Mouse (Mus musculus) hindbrain, embryonic 14.5 days (tissue): ENCODE data around the gene Snx30. TPM values are rescaled to one million over a fixed set of nuclear protein-coding genes. Genes with fewer than 3 reads are reported as not detected.
A peak's percentile ranks its signal among the peaks of the same experiment; 100 is the strongest.

Experiments used
- ATAC-seq: fragments of 200-750 bp; cut with Nextera tagmentation; 2 replicates; pipeline ENCODE4 v1.8.0; 2017; ENCODE audit warnings: moderate number of reproducible peaks, mild to moderate bottlenecking, moderate TSS enrichment, moderate library complexity; ENCODE audit not compliant: low FRiP score
- DNase-seq: peaks from one replicate; pipeline ENCODE4 v3.0.0-alpha.2; 2015; ENCODE audit warnings: low spot score
- H3K27ac ChIP-seq: fragments of 300-500 bp; sonication (generic); 2 replicates; pipeline ENCODE4 v1.5.1; 2014; ENCODE audit warnings: mild to moderate bottlenecking, moderate library complexity
- H3K27me3 ChIP-seq: fragments of 300-500 bp; sonication (generic); 2 replicates; pipeline ENCODE4 v1.6.1; 2014; ENCODE audit warnings: mild to moderate bottlenecking, low read length, mixed read lengths; ENCODE audit not compliant: control insufficient read depth, insufficient read depth
- H3K36me3 ChIP-seq: fragments of 300-500 bp; sonication (generic); replicated peaks from 2 replicates; pipeline ENCODE4 v1.6.1; 2014; ENCODE audit not compliant: control insufficient read depth, insufficient read depth
- H3K4me1 ChIP-seq: fragments of 300-500 bp; sonication (generic); replicated peaks from 2 replicates; pipeline ENCODE4 v1.6.1; 2014; ENCODE audit warnings: antibody characterized with exemption, low read length, mixed read lengths; ENCODE audit not compliant: control insufficient read depth, insufficient read depth
- H3K4me2 ChIP-seq: fragments of 300-500 bp; sonication (generic); replicated peaks from 2 replicates; pipeline ENCODE4 v1.6.1; 2014; ENCODE audit warnings: mild to moderate bottlenecking, moderate library complexity
- H3K4me3 ChIP-seq: fragments of 300-500 bp; sonication (generic); replicated peaks from 2 replicates; pipeline ENCODE4 v1.5.1; 2014; ENCODE audit warnings: mild to moderate bottlenecking, low read length
- H3K9ac ChIP-seq: fragments of 300-500 bp; sonication (generic); 2 replicates; pipeline ENCODE4 v1.6.1; 2014
- H3K9me3 ChIP-seq: fragments of 300-500 bp; sonication (generic); 2 replicates; pipeline ENCODE4 v1.6.1; 2016; ENCODE audit warnings: low read length; ENCODE audit not compliant: control insufficient read depth
- WGBS: fragments of 180-500 bp; shearing (Covaris S2); extraction: QIAGEN DNeasy Blood & Tissue Kit; methylation state at CpG from one replicate; pipeline ENCODE4 v1.1.7; 2014; 5-methylcytosine and 5-hydroxymethylcytosine counted together
- polyA plus RNA-seq: library from polyadenylated mRNA; unstranded; fragments of >200 nt; fragmentation: Nextera tagmentation; extraction: Ambion mirVana; gene quantifications from 2 replicates; pipeline ENCODE4 v1.2.1, GENCODE M21; 2014

Snx30 gene
- polyA plus RNA-seq, 1 experiment from 2014 or later: 21.9 TPM

GRCm38 (mm10) chr4:59898521-59898919 is 92.9 kb downstream of the Snx30 start:
- Histone ChIP-seq H3K4me3 (no peak overlapping the region), H3K9ac (no peak overlapping the region), H3K36me3 (peaks cover 47% of the 10 kb centered on the region), H3K9me3 (no peaks in the 10 kb centered on the region), H3K27ac (no peak overlapping the region), H3K4me2 (no peak overlapping the region), H3K4me1 (no peaks in the 10 kb centered on the region), H3K27me3 (no peaks in the 10 kb centered on the region)
- ATAC-seq (no peak), DNase-seq (no peak)
- 92% methylated on average over 9 of the region's 9 CpGs for WGBS

DNA sequence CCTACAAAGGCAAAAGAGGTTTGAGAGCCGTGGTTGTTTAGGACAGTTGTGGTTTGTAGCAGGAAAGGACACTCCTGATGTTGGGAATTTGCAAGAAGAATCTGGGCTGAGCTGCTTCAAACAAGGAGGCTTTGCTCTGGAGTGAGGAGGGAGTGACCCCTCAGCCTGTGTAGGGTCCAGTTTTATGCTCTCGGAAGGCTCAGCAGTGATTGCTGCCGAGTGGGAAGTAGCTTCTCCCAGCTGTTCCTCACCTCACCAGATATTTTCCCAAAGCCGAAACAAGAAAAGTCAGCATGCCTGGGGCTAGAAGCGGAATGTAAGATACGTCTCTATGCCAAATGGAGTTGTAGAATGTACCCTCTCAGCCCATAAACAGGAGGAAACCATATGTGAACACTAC is 96.2 kb downstream of the Snx30 start:
- ATAC-seq (no peak), DNase-seq (no peak)
- Histone ChIP-seq H3K27ac (no peak overlapping the region), H3K9me3 (no peaks in the 10 kb centered on the region), H3K27me3 (no peaks in the 10 kb centered on the region), H3K4me3 (no peak overlapping the region), H3K9ac (no peak overlapping the region), H3K36me3 (peaks cover 21% of the 10 kb centered on the region), H3K4me1 (no peaks in the 10 kb centered on the region), H3K4me2 (no peak overlapping the region)
- WGBS: 93% methylated on average over 6 of the region's 6 CpGs

DNA sequence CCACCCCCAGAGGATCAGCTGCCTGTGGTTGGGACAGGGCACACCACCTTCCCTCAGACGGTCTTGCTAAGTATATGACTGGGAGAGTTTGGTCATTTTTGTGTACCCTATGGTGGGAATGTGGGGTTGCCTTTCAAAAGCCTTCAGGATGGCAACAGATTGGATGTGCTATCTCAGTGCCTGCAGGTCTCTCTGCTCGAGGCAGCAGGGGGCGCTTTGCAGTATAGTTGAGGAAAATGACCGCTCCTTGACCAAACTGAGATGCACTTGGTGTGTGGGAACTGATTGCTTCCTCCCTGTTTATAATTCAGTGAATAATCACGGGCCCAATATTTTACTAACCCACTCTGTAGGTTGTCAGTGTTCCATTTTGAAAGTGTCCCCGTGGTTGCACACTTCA is 96.9 kb downstream of the Snx30 start:
- WGBS: 68% methylated on average over 6 of the region's 6 CpGs
- no peaks in the 10 kb centered on the region for H3K9me3 ChIP-seq
- H3K9ac ChIP-seq: no peak overlapping the region
- no peak overlapping the region for H3K4me2 ChIP-seq
- DNase-seq (no peak), ATAC-seq (no peak)
- H3K27me3 ChIP-seq: no peaks in the 10 kb centered on the region
- peaks cover 17% of the 10 kb centered on the region for H3K36me3 ChIP-seq
- no peaks in the 10 kb centered on the region for H3K4me1 ChIP-seq
- no peak overlapping the region for H3K4me3 ChIP-seq
- no peak overlapping the region for H3K27ac ChIP-seq

DNA sequence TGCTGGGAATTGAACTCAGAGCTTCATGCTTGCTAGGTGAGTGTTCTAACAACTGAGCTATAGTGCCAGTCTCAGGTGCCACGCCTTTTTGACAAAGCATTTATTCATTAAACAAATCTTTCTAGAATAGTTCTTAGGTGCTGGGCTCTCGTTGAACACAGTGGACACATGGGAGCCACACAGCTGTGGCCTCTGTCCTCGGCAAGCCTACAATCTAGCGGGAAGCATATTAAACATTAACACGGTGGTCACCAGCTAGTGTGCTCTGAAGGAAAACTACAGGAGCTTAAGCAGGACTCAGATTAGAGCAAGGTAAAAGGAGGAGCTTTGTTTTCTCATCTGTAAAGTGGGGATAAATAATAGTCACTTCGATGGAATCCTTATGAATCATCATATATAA is 101.5 kb downstream of the Snx30 start:
- no peaks in the 10 kb centered on the region for H3K9me3 ChIP-seq
- H3K4me2 ChIP-seq: no peak overlapping the region
- no peak overlapping the region for H3K4me3 ChIP-seq
- H3K9ac ChIP-seq: no peak overlapping the region
- H3K27ac ChIP-seq: no peak overlapping the region
- DNase-seq (no peak), ATAC-seq (no peak)
- WGBS: 78% methylated on average over 6 of the region's 6 CpGs
- no peaks in the 10 kb centered on the region for H3K27me3 ChIP-seq
- H3K36me3 ChIP-seq: no peaks in the 10 kb centered on the region
- no peaks in the 10 kb centered on the region for H3K4me1 ChIP-seq

GRCm38 (mm10) chr4:59907657-59908230 is 102.1 kb downstream of the Snx30 start:
- no peak overlapping the region for H3K4me3 ChIP-seq
- H3K36me3 ChIP-seq: no peaks in the 10 kb centered on the region
- H3K27ac ChIP-seq: no peak overlapping the region
- no peaks in the 10 kb centered on the region for H3K27me3 ChIP-seq
- no peak overlapping the region for H3K9ac ChIP-seq
- ATAC-seq (peak; percentile 39; the same call in 1 of the 2 replicates), DNase-seq (no peak)
- no peak overlapping the region for H3K4me2 ChIP-seq
- no peaks in the 10 kb centered on the region for H3K9me3 ChIP-seq
- H3K4me1 ChIP-seq: no peaks in the 10 kb centered on the region
- 40% methylated on average over 10 of the region's 10 CpGs for WGBS

- WGBS: 90% methylated on average over 2 of the region's 2 CpGs
- no peaks in the 10 kb centered on the region for H3K4me1 ChIP-seq
- ATAC-seq (no peak), DNase-seq (no peak)
- no peak overlapping the region for H3K9ac ChIP-seq
- no peak overlapping the region for H3K27ac ChIP-seq
- no peaks in the 10 kb centered on the region for H3K36me3 ChIP-seq
- H3K9me3 ChIP-seq: no peaks in the 10 kb centered on the region
- H3K4me3 ChIP-seq: no peak overlapping the region
- H3K4me2 ChIP-seq: no peak overlapping the region
- no peaks in the 10 kb centered on the region for H3K27me3 ChIP-seq
Observed at GRCm38 (mm10) chr4:59908785-59909184, 103.1 kb downstream of the Snx30 start.

- no peak within 1 kb of the TSS for H3K9ac ChIP-seq
- no peak for DNase-seq
- no peaks in the 10 kb centered on the region for H3K9me3 ChIP-seq
- H3K4me2 ChIP-seq: no peak within 1 kb of the TSS
- H3K27me3 ChIP-seq: 0 out of 2 replicates have a peak, but pooled peaks cover 7% of the 10 kb centered on the region
- H3K4me1 ChIP-seq: no peaks in the 10 kb centered on the region
- H3K4me3 ChIP-seq: no peak within 1 kb of the TSS
- peak; percentile 11; the same call in 1 of the 2 replicates for ATAC-seq
- 21% methylated on average over 22 of the region's 22 CpGs for WGBS
- H3K36me3 ChIP-seq: no peaks in the 10 kb centered on the region
- no peak within 1 kb of the TSS for H3K27ac ChIP-seq
Observed at GRCm38 (mm10) chr4:59914608-59915403, 109.2 kb downstream of the Snx30 start, which contains the start of gene Slc46a2. Gene Slc46a2 (minus strand): TSS chr4:59915056.

DNA sequence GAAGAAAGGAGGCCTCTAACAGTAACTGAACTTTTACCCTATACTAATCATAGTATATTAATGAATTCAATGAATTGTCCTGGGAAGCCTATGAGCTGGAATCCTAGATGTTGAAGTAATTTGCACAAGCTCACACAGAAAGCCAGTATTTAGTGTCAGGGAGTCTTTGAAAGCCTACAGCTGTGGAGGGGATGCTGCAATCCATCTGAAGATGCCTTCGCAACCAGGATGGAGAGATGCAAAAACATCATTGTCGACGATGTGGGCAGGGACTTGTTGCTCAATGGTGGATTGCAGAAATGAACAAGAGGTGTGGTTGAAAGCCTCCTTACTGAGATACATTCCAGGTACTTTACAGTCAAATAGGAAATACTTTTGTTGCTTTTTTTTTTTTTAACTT is 112.3 kb downstream of the Snx30 start:
- no peak overlapping the region for H3K9ac ChIP-seq
- H3K4me2 ChIP-seq: no peak overlapping the region
- DNase-seq (no peak), ATAC-seq (no peak)
- 0 out of 2 replicates have a peak, but pooled peaks cover 7% of the 10 kb centered on the region for H3K27me3 ChIP-seq
- 89% methylated on average over 3 of the region's 3 CpGs for WGBS
- no peaks in the 10 kb centered on the region for H3K4me1 ChIP-seq
- no peak overlapping the region for H3K27ac ChIP-seq
- no peaks in the 10 kb centered on the region for H3K9me3 ChIP-seq
- H3K4me3 ChIP-seq: no peak overlapping the region
- H3K36me3 ChIP-seq: no peaks in the 10 kb centered on the region

- H3K9me3 ChIP-seq: no peaks in the 10 kb centered on the region
- H3K9ac ChIP-seq: no peak overlapping the region
- no peak overlapping the region for H3K4me2 ChIP-seq
- no peaks in the 10 kb centered on the region for H3K36me3 ChIP-seq
- no peak for DNase-seq
- no peak overlapping the region for H3K27ac ChIP-seq
- H3K4me1 ChIP-seq: no peaks in the 10 kb centered on the region
- WGBS: 87% methylated on average over 9 of the region's 9 CpGs
- H3K27me3 ChIP-seq: no peaks in the 10 kb centered on the region
- no peak for ATAC-seq
- no peak overlapping the region for H3K4me3 ChIP-seq
Observed at GRCm38 (mm10) chr4:59925082-59925481, 119.4 kb downstream of the Snx30 start.
